Mouse (Mus musculus) midbrain, embryonic 14.5 days (tissue): ENCODE data around the gene Vps53. TPM values are rescaled to one million over a fixed set of nuclear protein-coding genes. Genes with fewer than 3 reads are reported as not detected.

Experiments used
- ATAC-seq: fragments of 200-750 bp; cut with Nextera tagmentation; 2 replicates; pipeline ENCODE4 v1.8.0; 2017; ENCODE audit warnings: moderate number of reproducible peaks, moderate library complexity; ENCODE audit not compliant: low FRiP score, low TSS enrichment
- DNase-seq: peaks from one replicate; pipeline ENCODE4 v3.0.0-alpha.2; 2015
- H3K27ac ChIP-seq: fragments of 300-500 bp; sonication (generic); replicated peaks from 2 replicates; pipeline ENCODE4 v1.5.1; 2014; ENCODE audit warnings: mild to moderate bottlenecking, low read depth, low read length, moderate library complexity
- H3K27me3 ChIP-seq: fragments of 300-500 bp; sonication (generic); 2 replicates; pipeline ENCODE4 v1.6.1; 2014; ENCODE audit warnings: low read length, control low read depth, mixed read lengths; ENCODE audit not compliant: control insufficient read depth, insufficient read depth
- H3K36me3 ChIP-seq: fragments of 300-500 bp; sonication (generic); 2 replicates; pipeline ENCODE4 v1.6.1; 2014; ENCODE audit warnings: low read length, control low read depth; ENCODE audit not compliant: control insufficient read depth, insufficient read depth
- H3K4me1 ChIP-seq: fragments of 300-500 bp; sonication (generic); 2 replicates; pipeline ENCODE4 v1.6.1; 2014; ENCODE audit warnings: mild to moderate bottlenecking, antibody characterized with exemption, low read length, control low read depth; ENCODE audit not compliant: control insufficient read depth, insufficient read depth
- H3K4me2 ChIP-seq: fragments of 300-500 bp; sonication (generic); 2 replicates; pipeline ENCODE4 v1.6.1; 2014; ENCODE audit warnings: mild to moderate bottlenecking, low read length, moderate library complexity
- H3K4me3 ChIP-seq: fragments of 300-500 bp; sonication (generic); replicated peaks from 2 replicates; pipeline ENCODE4 v1.5.1; 2014; ENCODE audit warnings: low read depth, low read length
- H3K9ac ChIP-seq: fragments of 300-500 bp; sonication (generic); replicated peaks from 2 replicates; pipeline ENCODE4 v1.6.1; 2014; ENCODE audit warnings: mild to moderate bottlenecking, low read length, moderate library complexity
- H3K9me3 ChIP-seq: fragments of 300-500 bp; sonication (generic); 2 replicates; pipeline ENCODE4 v1.6.1; 2016; ENCODE audit warnings: low read length, control low read depth, mixed read lengths; ENCODE audit not compliant: control insufficient read depth
- WGBS: fragments of 180-500 bp; shearing (Covaris S2); extraction: QIAGEN DNeasy Blood & Tissue Kit; methylation state at CpG from one replicate; pipeline ENCODE4 v1.1.7; 2014; 5-methylcytosine and 5-hydroxymethylcytosine counted together
- polyA plus RNA-seq: library from polyadenylated mRNA; unstranded; fragments of >200 nt; fragmentation: Nextera tagmentation; extraction: Ambion mirVana; gene quantifications from 2 replicates; pipeline ENCODE4 v1.2.1, GENCODE M21; 2014

Vps53 gene
- polyA plus RNA-seq = 65.6 and 66.8 TPM in 2 replicates

DNA sequence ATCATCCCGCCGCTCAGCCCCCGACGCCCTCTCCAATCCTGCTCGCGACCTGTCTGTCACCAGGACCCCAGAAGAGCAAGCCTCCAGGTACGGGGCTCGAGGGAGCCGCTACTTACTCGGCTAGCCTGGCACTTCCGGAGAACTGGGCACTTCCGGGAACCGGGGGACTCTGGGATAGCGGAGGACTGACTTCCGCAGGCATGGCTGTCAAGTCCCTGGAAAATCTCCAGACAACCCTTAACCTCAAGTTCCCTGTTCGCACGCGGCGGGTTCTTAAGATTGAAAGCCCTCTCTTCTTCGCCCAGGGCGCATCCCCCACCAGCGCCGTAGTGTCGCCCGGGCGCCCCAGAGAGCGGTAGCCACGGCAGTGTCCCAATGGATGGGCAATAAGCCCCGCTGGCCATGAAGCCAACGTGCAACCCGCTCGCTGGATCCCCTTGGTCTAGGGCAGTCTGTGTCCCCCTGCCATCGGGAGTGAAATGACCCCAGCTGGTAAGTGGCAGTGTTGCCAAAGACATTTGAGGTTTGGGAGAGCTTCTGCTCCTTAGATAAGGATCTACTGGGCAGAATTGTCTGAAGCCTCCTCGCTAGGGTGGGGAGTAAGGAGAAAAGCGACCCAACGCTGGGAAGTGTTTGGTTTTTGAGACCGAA lies at the start of gene Vps53, which contains the start of gene Fam57a:
Gene Vps53, minus strand, starts transcription at position 153 of the 651 bp plus-strand sequence.
Gene Fam57a, plus strand, starts transcription at position 177 of the 651 bp plus-strand sequence.
- no peaks in the 10 kb centered on the region for H3K36me3 ChIP-seq
- peak within 1 kb of the TSS; percentile 78 for H3K27ac ChIP-seq
- peak within 1 kb of the TSS; percentile 90 for H3K4me3 ChIP-seq
- peak within 1 kb of the TSS; percentile 94 for H3K4me2 ChIP-seq
- under 1% methylated on average over 37 of the region's 37 CpGs for WGBS
- H3K27me3 ChIP-seq = no peaks in the 10 kb centered on the region
- peaks cover 13% of the 10 kb centered on the region for H3K4me1 ChIP-seq
- H3K9me3 ChIP-seq = no peaks in the 10 kb centered on the region
- H3K9ac ChIP-seq = peak within 1 kb of the TSS; percentile 76
- DNase-seq (peak; percentile 91), ATAC-seq (peak; percentile 76; the same call in 1 of the 2 replicates)

DNA sequence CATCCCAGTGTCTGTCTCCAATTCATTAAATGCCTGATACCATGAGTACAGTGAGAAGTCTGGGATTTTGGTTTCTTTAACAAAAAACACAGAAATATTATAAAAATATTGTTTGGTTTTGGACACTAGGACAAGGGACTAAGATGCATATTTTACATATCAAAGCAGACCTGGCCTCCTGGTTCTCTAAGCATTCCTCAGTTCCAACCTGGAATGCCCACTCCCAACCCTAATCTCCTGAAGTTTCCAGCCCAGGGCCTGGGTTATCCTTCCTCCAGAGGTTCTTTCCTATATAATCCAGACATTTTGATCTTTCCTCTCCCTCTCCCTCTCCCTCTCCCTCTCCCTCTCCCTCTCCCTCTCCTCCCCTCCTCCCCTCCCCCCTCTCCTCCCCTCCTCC lies 45.6 kb upstream of the Vps53 start:
- Histone ChIP-seq H3K27me3 (no peaks in the 10 kb centered on the region), H3K36me3 (peaks cover 46% of the 10 kb centered on the region)
- no peak for ATAC-seq

DNA sequence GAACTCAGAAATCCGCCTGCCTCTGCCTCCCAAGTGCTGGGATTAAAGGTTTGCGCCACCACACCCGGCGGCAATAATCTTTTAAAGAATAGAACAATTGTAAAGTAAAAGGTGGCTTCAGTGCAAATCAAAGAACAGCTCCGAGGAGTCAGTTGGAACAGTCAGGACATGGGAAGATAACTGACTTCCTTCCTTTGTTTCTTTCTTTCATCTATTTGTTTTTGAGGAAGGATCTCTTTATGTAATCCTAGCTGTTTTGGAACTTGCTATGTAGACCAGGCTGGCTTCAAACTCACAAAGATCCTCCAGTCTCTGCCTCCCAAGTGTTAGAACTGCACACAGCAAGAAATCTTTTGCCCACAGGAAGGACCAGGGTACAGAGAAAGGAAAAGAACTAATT lies 45.2 kb upstream of the Vps53 start:
- H3K36me3 ChIP-seq = peaks cover 50% of the 10 kb centered on the region
- ATAC-seq = no peak
- no peak overlapping the region for H3K27ac ChIP-seq

More for the DNA sequence above, 45.6 kb upstream of the Vps53 start:
- no peaks in the 10 kb centered on the region for H3K9me3 ChIP-seq
- no peak overlapping the region for H3K4me3 ChIP-seq
- H3K4me1 ChIP-seq = no peaks in the 10 kb centered on the region
- no peak overlapping the region for H3K27ac ChIP-seq
- H3K4me2 ChIP-seq = no peak overlapping the region
- no peak overlapping the region for H3K9ac ChIP-seq
- DNase-seq = no peak

DNA sequence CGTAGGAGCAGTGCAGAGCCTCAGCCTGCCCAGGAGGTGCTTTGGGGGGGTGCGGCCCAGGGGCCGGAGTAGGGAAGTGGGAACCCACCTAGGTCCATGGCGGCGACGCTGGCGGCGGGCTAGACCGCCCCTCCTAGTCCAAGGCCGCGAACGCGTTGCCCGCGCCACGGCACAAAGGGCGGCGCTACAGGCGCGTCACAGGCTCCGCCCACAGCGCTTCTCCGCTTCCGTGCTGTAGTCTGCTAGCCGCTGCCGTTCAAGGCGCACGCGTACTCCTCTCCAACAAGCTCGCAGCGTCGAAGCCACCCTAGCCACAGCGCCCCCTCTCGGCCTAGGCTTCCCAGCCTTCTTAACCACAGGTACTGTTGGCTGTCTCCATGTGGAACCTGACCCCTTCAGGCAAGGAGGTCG lies 37.9 kb upstream of the Vps53 start, which contains the start of the genes Dbil5 and Gemin4:
Gene Dbil5, plus strand, starts transcription at position 219 of the 411 bp plus-strand sequence.
Gene Gemin4, minus strand, starts transcription at position 275 of the 411 bp plus-strand sequence.
- peaks cover 5% of the 10 kb centered on the region; the same call in 1 of the 2 replicates for H3K4me1 ChIP-seq
- peak within 1 kb of the TSS; percentile 82 for H3K9ac ChIP-seq
- WGBS = 1% methylated on average over 35 of the region's 35 CpGs
- H3K9me3 ChIP-seq = no peaks in the 10 kb centered on the region
- peaks cover 44% of the 10 kb centered on the region for H3K36me3 ChIP-seq
- DNase-seq (peak; percentile 99), ATAC-seq (peak; percentile 98)
- peak within 1 kb of the TSS; percentile 73 for H3K4me2 ChIP-seq
- H3K27ac ChIP-seq = peak within 1 kb of the TSS; percentile 88
- no peaks in the 10 kb centered on the region for H3K27me3 ChIP-seq
- H3K4me3 ChIP-seq = peak within 1 kb of the TSS; percentile 70

More for the DNA sequence above, 45.2 kb upstream of the Vps53 start:
- H3K27me3 ChIP-seq = no peaks in the 10 kb centered on the region
- DNase-seq = no peak
- no peak overlapping the region for H3K4me3 ChIP-seq
- H3K9ac ChIP-seq = no peak overlapping the region
- 91% methylated on average over 5 of the region's 5 CpGs for WGBS
- no peak overlapping the region for H3K4me2 ChIP-seq
- H3K4me1 ChIP-seq = no peaks in the 10 kb centered on the region
- no peaks in the 10 kb centered on the region for H3K9me3 ChIP-seq

DNA sequence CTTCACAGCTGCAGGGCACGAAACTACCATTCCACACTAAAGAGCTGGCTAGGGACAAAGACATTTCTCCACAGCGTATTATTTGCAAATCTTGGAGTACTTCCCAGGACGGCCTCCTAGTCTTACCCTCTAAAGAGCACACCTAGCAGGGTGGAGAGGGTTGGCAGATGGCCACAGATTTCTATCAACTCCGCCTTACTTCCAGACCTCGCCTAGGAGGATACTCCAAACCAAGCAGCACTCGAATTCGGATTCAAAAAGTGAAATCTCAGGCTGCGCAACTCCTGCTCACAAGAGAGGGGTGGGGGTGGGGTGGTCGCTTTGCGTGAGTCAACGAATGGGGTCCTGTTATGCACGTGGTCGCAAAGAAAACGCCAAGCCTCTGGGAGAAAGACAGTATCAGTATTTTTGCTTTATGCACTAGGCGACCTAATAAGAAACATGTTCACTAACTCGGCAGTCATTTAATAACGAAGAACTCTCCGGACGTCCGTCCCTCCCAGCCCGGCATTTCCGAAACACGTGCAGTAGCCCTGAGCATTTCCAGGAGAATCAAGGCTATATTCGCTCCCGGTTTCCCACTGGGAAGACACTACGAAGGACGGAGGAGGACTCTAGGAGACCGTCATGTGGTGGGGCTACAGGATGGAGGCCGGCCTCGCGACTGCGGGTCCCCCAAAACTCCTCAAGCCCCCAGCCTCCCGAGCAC lies 37.4 kb upstream of the Vps53 start:
- Histone ChIP-seq H3K27me3 (no peaks in the 10 kb centered on the region), H3K36me3 (peaks cover 44% of the 10 kb centered on the region), H3K9me3 (no peaks in the 10 kb centered on the region), H3K4me1 (peaks cover 5% of the 10 kb centered on the region; the same call in 1 of the 2 replicates), H3K9ac (peak overlapping the region; percentile 82), H3K4me3 (peak overlapping the region; percentile 70), H3K4me2 (peak overlapping the region; percentile 73), H3K27ac (peak overlapping the region; percentile 88)
- WGBS = 3% methylated on average over 33 of the region's 33 CpGs
- ATAC-seq = 0 out of 2 replicates have a peak, but pooled peaks have one; percentile 21
- peak; percentile 68 for DNase-seq

DNA sequence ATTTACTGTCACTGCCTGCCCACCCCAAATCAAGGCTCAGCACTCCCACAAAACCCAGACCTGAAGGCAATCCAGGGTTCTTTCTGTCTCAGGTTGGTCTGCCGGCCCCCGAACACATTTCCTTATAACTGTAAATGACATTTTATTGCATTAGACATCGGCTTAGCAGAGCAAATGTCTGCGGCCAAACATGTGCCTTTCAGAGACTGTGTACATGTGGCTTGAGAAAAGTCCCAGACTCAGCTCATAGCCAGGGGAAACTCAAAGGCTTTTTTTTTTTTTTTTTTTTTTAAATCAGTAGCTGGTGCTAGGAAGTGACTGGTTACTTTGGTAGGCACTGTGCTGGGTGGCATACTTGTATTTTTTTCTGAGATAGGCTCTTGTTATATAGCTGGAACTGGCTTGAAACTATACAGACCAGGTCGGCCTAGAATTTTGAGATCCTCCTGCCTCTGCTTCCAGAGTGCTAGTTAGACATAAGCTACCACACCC lies 36.6 kb upstream of the Vps53 start:
- no peaks in the 10 kb centered on the region for H3K9me3 ChIP-seq
- H3K4me1 ChIP-seq = peaks cover 5% of the 10 kb centered on the region; the same call in 1 of the 2 replicates
- no peak overlapping the region for H3K27ac ChIP-seq
- H3K9ac ChIP-seq = peak overlapping the region; percentile 82; the same call in 1 of the 2 replicates
- no peak for ATAC-seq
- no peak for DNase-seq
- peak overlapping the region; percentile 73 for H3K4me2 ChIP-seq
- peaks cover 38% of the 10 kb centered on the region for H3K36me3 ChIP-seq
- WGBS = 95% methylated on average over 5 of the region's 5 CpGs
- no peaks in the 10 kb centered on the region for H3K27me3 ChIP-seq
- peak overlapping the region; percentile 70 for H3K4me3 ChIP-seq

DNA sequence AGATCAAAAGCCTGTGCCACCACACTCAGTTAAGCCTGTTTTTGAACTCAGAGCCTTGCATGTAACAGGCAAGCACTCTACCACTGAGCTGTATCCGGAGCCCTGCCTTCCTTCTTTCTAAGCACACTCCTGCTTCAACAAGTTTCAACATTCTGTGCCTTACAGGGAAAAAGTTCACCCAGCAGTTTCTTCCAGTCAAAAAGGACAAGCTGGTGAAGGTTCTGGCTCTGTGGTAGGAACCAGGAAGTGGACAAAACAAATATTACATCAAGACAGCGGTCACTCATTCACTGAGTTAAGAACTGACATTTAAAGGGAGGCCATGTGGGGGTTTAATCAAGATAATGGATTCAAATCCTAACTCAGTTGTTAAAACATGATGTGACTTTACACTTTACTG lies 35.6 kb upstream of the Vps53 start:
- Histone ChIP-seq H3K27ac (no peak overlapping the region), H3K27me3 (no peaks in the 10 kb centered on the region), H3K4me3 (no peak overlapping the region), H3K4me1 (peaks cover 5% of the 10 kb centered on the region; the same call in 1 of the 2 replicates), H3K9me3 (no peaks in the 10 kb centered on the region), H3K9ac (no peak overlapping the region), H3K36me3 (peaks cover 36% of the 10 kb centered on the region), H3K4me2 (no peak overlapping the region)
- no peak for ATAC-seq
- WGBS = 88% methylated on average over 2 of the region's 2 CpGs
- no peak for DNase-seq

DNA sequence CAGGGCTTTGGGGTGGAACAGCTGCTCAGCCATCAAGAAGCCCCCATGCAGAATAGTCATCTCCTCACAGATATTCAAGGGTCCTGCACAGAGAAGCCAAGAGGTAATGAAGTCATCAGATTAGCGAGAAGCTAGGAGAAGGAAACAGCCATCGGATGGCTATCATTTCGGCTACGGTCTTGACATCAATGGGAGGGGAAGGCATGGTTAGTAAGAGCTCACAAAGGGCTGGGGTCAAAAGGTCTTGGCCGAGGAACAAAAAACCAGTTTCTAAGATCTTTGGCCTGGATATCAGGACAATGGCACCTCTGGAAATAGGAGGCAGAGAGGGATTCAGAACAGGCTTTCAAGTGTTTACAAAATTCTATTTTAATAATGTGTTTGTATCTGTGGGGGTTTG lies 34.4 kb upstream of the Vps53 start:
- Histone ChIP-seq H3K4me3 (no peak overlapping the region), H3K36me3 (peaks cover 37% of the 10 kb centered on the region), H3K4me2 (no peak overlapping the region), H3K4me1 (peaks cover 5% of the 10 kb centered on the region; the same call in 1 of the 2 replicates), H3K9me3 (no peaks in the 10 kb centered on the region), H3K27me3 (no peaks in the 10 kb centered on the region), H3K9ac (no peak overlapping the region), H3K27ac (no peak overlapping the region)
- 7% methylated on average over 5 of the region's 5 CpGs for whole genome bisulfite sequencing
- no peak for ATAC-seq
- DNase-seq = no peak
